Mouse (Mus musculus) ES-Bruce4 (cell line): ENCODE measurements at regions not wholly inside any gene's neighbourhood (a gene's known extent, or its start where the extent isn't known, plus 50 kb on each side); places are given as distances from the start of the nearest gene placed in this dataset.
A peak's percentile ranks its signal among the peaks of the same experiment; 100 is the strongest.

Source experiments
- H3K27ac ChIP-seq: 2 replicates; pipeline ENCODE4 v1.5.1; 2012; ENCODE audit warnings: low read length, inconsistent platforms; ENCODE audit not compliant: insufficient read depth
- H3K27me3 ChIP-seq: 2 replicates; pipeline ENCODE4 v1.6.1; 2012; ENCODE audit warnings: mild to moderate bottlenecking, low read length, inconsistent platforms; ENCODE audit not compliant: control insufficient read depth, poor library complexity, insufficient read depth, severe bottlenecking
- H3K36me3 ChIP-seq: 2 replicates; pipeline ENCODE4 v1.6.1; 2012; ENCODE audit warnings: inconsistent platforms, mild to moderate bottlenecking, low read length, moderate library complexity; ENCODE audit not compliant: control insufficient read depth, poor library complexity, insufficient read depth, severe bottlenecking
- H3K4me1 ChIP-seq: one replicate; pipeline ENCODE4 v1.8.1; 2011; ENCODE audit warnings: low read length; ENCODE audit not compliant: control insufficient read depth, insufficient read depth
- H3K4me3 ChIP-seq: 2 replicates; pipeline ENCODE4 v1.5.1; 2011; ENCODE audit warnings: low read depth, mild to moderate bottlenecking, low read length
- H3K9ac ChIP-seq: 2 replicates; pipeline ENCODE4 v1.6.1; 2012; ENCODE audit warnings: low read depth, mild to moderate bottlenecking, inconsistent platforms; ENCODE audit not compliant: poor library complexity, severe bottlenecking
- H3K9me3 ChIP-seq: replicated peaks from 2 replicates; pipeline ENCODE4 v1.6.1; 2012; ENCODE audit warnings: mild to moderate bottlenecking, low read length, inconsistent platforms; ENCODE audit not compliant: control insufficient read depth, poor library complexity, insufficient read depth, severe bottlenecking
- CTCF ChIP-seq: IDR thresholded peaks from one replicate; pipeline ENCODE4 v1.8.1; 2011; ENCODE audit warnings: low read depth, low read length
- EP300 ChIP-seq: IDR thresholded peaks from 2 replicates; pipeline ENCODE4 v1.6.1; 2011; ENCODE audit warnings: low read depth, low read length; ENCODE audit not compliant: insufficient read depth
- POLR2A ChIP-seq: IDR thresholded peaks from one replicate; pipeline ENCODE4 v1.8.1; 2011; ENCODE audit warnings: low read length; ENCODE audit not compliant: insufficient read depth

GRCm38 (mm10) chr5:19130639-19131038, 96.2 kb upstream of the Magi2 start:
- Histone ChIP-seq H3K27me3 (no peaks in the 10 kb centered on the region), H3K27ac (no peak overlapping the region), H3K4me1 (no peaks in the 10 kb centered on the region), H3K9ac (no peak overlapping the region), H3K36me3 (no peaks in the 10 kb centered on the region), H3K4me3 (no peak overlapping the region), H3K9me3 (no peaks in the 10 kb centered on the region)
- TF ChIP-seq CTCF (no peak), POLR2A (no peak), EP300 (no peak)

DNA sequence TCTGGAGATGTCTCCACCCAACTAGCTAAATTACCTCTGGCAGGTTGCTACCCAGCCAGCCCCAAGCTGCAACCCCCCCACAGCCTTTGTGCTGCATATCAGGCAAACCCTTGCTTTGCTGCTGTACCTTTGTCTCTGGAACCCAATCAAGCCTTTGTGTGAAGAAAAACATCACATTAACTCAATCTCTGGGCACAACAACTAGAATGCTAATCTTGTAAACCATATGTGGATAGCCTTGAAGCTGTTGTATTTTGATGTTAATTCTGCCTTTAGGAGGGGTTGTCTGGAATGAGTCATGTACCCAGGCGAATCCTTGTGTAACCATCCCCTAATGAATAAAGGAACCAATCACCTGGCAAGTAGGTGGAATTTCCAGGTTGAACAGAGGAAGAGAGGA, 72.3 kb upstream of the Magi2 start:
- Histone ChIP-seq H3K9me3 (peaks cover 14% of the 10 kb centered on the region; the same call in 1 of the 2 replicates), H3K4me1 (no peaks in the 10 kb centered on the region), H3K4me3 (no peak overlapping the region), H3K27ac (peak overlapping the region; percentile 44), H3K27me3 (no peaks in the 10 kb centered on the region), H3K9ac (no peak overlapping the region), H3K36me3 (no peaks in the 10 kb centered on the region)
- TF ChIP-seq EP300 (no peak), CTCF (no peak), POLR2A (no peak)

GRCm38 (mm10) chr5:19158191-19158590, 68.6 kb upstream of the Magi2 start:
- Histone ChIP-seq H3K27me3 (no peaks in the 10 kb centered on the region), H3K9ac (no peak overlapping the region), H3K4me3 (no peak overlapping the region), H3K9me3 (0 out of 2 replicates have a peak, but pooled peaks cover 6% of the 10 kb centered on the region), H3K36me3 (no peaks in the 10 kb centered on the region), H3K4me1 (no peaks in the 10 kb centered on the region), H3K27ac (no peak overlapping the region)
- TF ChIP-seq CTCF (no peak), EP300 (no peak), POLR2A (no peak)

GRCm38 (mm10) chr5:19160256-19160655, 66.6 kb upstream of the Magi2 start:
- TF ChIP-seq EP300: no peak
- TF ChIP-seq CTCF: no peak
- no peak for TF ChIP-seq POLR2A
- H3K9ac ChIP-seq: no peak overlapping the region

More at GRCm38 (mm10) chr5:19160256-19160655, 66.6 kb upstream of the Magi2 start:
- Histone ChIP-seq H3K4me3 (no peak overlapping the region), H3K4me1 (no peaks in the 10 kb centered on the region), H3K36me3 (no peaks in the 10 kb centered on the region), H3K27me3 (no peaks in the 10 kb centered on the region), H3K9me3 (no peaks in the 10 kb centered on the region), H3K27ac (no peak overlapping the region)
